Mouse (Mus musculus) left cerebral cortex, adult 9 months (tissue): ENCODE measurements at regions not wholly inside any gene's neighbourhood (a gene's known extent, or its start where the extent isn't known, plus 50 kb on each side); places are given as distances from the start of the nearest gene placed in this dataset.
A peak's percentile ranks its signal among the peaks of the same experiment; 100 is the strongest.

ENCODE experiments used
- DNase-seq, 2 experiments: peaks; one replicate each; pipeline ENCODE4 v3.0.0; 2022; ENCODE audit warnings: low spot score in 2 of 2

GRCm38 (mm10) chr5:57102897-57103296, 614.9 kb upstream of the Pcdh7 start:
- DNase-seq: peak; percentile 19

- DNase-seq: no peak
Measured at GRCm38 (mm10) chr5:57128478-57128877, 589.3 kb upstream of the Pcdh7 start.
